Mouse (Mus musculus) hindbrain, postnatal 0 days (tissue): ENCODE data around the gene Clpx. TPM values are rescaled to one million over a fixed set of nuclear protein-coding genes. Genes with fewer than 3 reads are reported as not detected.
"Not testable (repeated sequence)": the region's sequence is repeated elsewhere in the genome, so short reads cannot be mapped to it uniquely, and the experiment has no call there.

Experiments used
- ATAC-seq: fragments of 200-750 bp; cut with Nextera tagmentation; 2 replicates; pipeline ENCODE4 v1.8.0; 2017; ENCODE audit warnings: mild to moderate bottlenecking, moderate TSS enrichment, moderate library complexity
- DNase-seq: peaks from one replicate; pipeline ENCODE4 v3.0.0-alpha.2; 2015; ENCODE audit warnings: low spot score
- H3K27ac ChIP-seq: fragments of 300-500 bp; sonication (generic); 2 replicates; pipeline ENCODE4 v1.5.1; 2014; ENCODE audit warnings: mild to moderate bottlenecking
- H3K27me3 ChIP-seq: fragments of 300-500 bp; sonication (generic); 2 replicates; pipeline ENCODE4 v1.6.1; 2014; ENCODE audit warnings: low read length, mixed read lengths; ENCODE audit not compliant: insufficient read depth
- H3K36me3 ChIP-seq: fragments of 300-500 bp; sonication (generic); 2 replicates; pipeline ENCODE4 v1.6.1; 2014; ENCODE audit warnings: low read length, mixed read lengths; ENCODE audit not compliant: insufficient read depth
- H3K4me1 ChIP-seq: fragments of 300-500 bp; sonication (generic); 2 replicates; pipeline ENCODE4 v1.6.1; 2014; ENCODE audit warnings: antibody characterized with exemption, low read length, mixed read lengths; ENCODE audit not compliant: insufficient read depth
- H3K4me2 ChIP-seq: fragments of 300-500 bp; sonication (generic); 2 replicates; pipeline ENCODE4 v1.6.1; 2014; ENCODE audit warnings: low read depth, mild to moderate bottlenecking, low read length, moderate library complexity, mixed read lengths
- H3K4me3 ChIP-seq: fragments of 300-500 bp; sonication (generic); 2 replicates; pipeline ENCODE4 v1.5.1; 2014; ENCODE audit warnings: low read length
- H3K9ac ChIP-seq: fragments of 300-500 bp; sonication (generic); replicated peaks from 2 replicates; pipeline ENCODE4 v1.6.1; 2014; ENCODE audit warnings: mild to moderate bottlenecking, low read length, moderate library complexity, mixed read lengths
- H3K9me3 ChIP-seq: fragments of 300-500 bp; sonication (generic); 2 replicates; pipeline ENCODE4 v1.6.1; 2016; ENCODE audit warnings: low read length, mixed read lengths
- CTCF ChIP-seq: IDR thresholded peaks from 2 replicates; pipeline ENCODE4 v1.5.1; 2016; ENCODE audit warnings: antibody characterized with exemption, control low read depth, low read depth
- WGBS: fragments of 180-500 bp; shearing (Covaris S2); extraction: QIAGEN DNeasy Blood & Tissue Kit; methylation state at CpG from one replicate; pipeline ENCODE4 v1.1.7; 2014; 5-methylcytosine and 5-hydroxymethylcytosine counted together
- polyA plus RNA-seq: library from polyadenylated mRNA; unstranded; fragments of >200 nt; fragmentation: Nextera tagmentation; extraction: Ambion mirVana; gene quantifications from 2 replicates; pipeline ENCODE4 v1.2.1, GENCODE M21; 2015
- total RNA-seq: library from RNA; depleted of rRNA; stranded (reverse); fragments of >200 nt; gene quantifications from 2 replicates; pipeline ENCODE4 v1.2.3, GENCODE M21; 2014

Gene Clpx
- total and polyA plus RNA-seq, 2 experiments from 2014 or later, result 22.7 to 37.1 TPM

GRCm38 (mm10) chr9:65273873-65274272 is 20.2 kb upstream of the Clpx start:
- WGBS, result 83% methylated on average over 4 of the region's 4 CpGs
- H3K4me2 ChIP-seq, result no peak overlapping the region
- DNase-seq, result no peak
- H3K4me3 ChIP-seq, result no peak overlapping the region
- no peak for TF ChIP-seq CTCF
- H3K27ac ChIP-seq, result no peak overlapping the region
- H3K4me1 ChIP-seq, result no peaks in the 10 kb centered on the region
- H3K9ac ChIP-seq, result no peak overlapping the region
- H3K36me3 ChIP-seq, result no peaks in the 10 kb centered on the region
- H3K27me3 ChIP-seq, result no peaks in the 10 kb centered on the region
- ATAC-seq, result no peak
- no peaks in the 10 kb centered on the region for H3K9me3 ChIP-seq

- not testable (repeated sequence) for H3K36me3 ChIP-seq, H3K4me3 ChIP-seq, H3K27me3 ChIP-seq, H3K27ac ChIP-seq, H3K9ac ChIP-seq, DNase-seq, H3K9me3 ChIP-seq, H3K4me2 ChIP-seq, H3K4me1 ChIP-seq, ATAC-seq
- 72% methylated on average over 3 of the region's 3 CpGs for WGBS
- TF ChIP-seq CTCF, result peak; percentile 11; the same call in 1 of the 2 replicates
Observed at GRCm38 (mm10) chr9:65274851-65275250, 19.2 kb upstream of the Clpx start.

- H3K27me3 ChIP-seq, result no peaks in the 10 kb centered on the region
- ATAC-seq, result no peak
Observed at GRCm38 (mm10) chr9:65275810-65276530, 18.1 kb upstream of the Clpx start.

GRCm38 (mm10) chr9:65281536-65282151 is 12.4 kb upstream of the Clpx start:
- DNase-seq (peak; percentile 34), ATAC-seq (0 out of 2 replicates have a peak, but pooled peaks have one; percentile 43)
- H3K4me3 ChIP-seq, result no peak overlapping the region
- H3K4me2 ChIP-seq, result no peak overlapping the region
- H3K36me3 ChIP-seq, result no peaks in the 10 kb centered on the region
- TF ChIP-seq CTCF, result peak; percentile 24; the same call in 1 of the 2 replicates
- no peaks in the 10 kb centered on the region for H3K9me3 ChIP-seq
- peak overlapping the region; percentile 58; the same call in 1 of the 2 replicates for H3K27ac ChIP-seq
- no peaks in the 10 kb centered on the region for H3K4me1 ChIP-seq
- no peaks in the 10 kb centered on the region for H3K27me3 ChIP-seq
- H3K9ac ChIP-seq, result no peak overlapping the region
- 59% methylated on average over 5 of the region's 5 CpGs for WGBS

More at GRCm38 (mm10) chr9:65275810-65276530, 18.1 kb upstream of the Clpx start:
- Histone ChIP-seq H3K9me3 (no peaks in the 10 kb centered on the region), H3K4me3 (no peak overlapping the region), H3K36me3 (no peaks in the 10 kb centered on the region), H3K4me2 (no peak overlapping the region), H3K9ac (no peak overlapping the region), H3K4me1 (no peaks in the 10 kb centered on the region), H3K27ac (no peak overlapping the region)
- TF ChIP-seq CTCF, result no peak
- DNase-seq, result no peak
- WGBS, result 81% methylated on average over 4 of the region's 4 CpGs

GRCm38 (mm10) chr9:65283301-65283700 is 10.8 kb upstream of the Clpx start:
- DNase-seq, result peak; percentile 81
- H3K4me1 ChIP-seq, result no peaks in the 10 kb centered on the region
- 2% methylated on average over 3 of the region's 3 CpGs for WGBS
- H3K4me3 ChIP-seq, result no peak overlapping the region
- no peaks in the 10 kb centered on the region for H3K27me3 ChIP-seq
- H3K36me3 ChIP-seq, result no peaks in the 10 kb centered on the region
- no peak overlapping the region for H3K4me2 ChIP-seq
- no peaks in the 10 kb centered on the region for H3K9me3 ChIP-seq
- TF ChIP-seq CTCF, result peak; percentile 78
- ATAC-seq, result peak; percentile 81
- H3K27ac ChIP-seq, result no peak overlapping the region
- no peak overlapping the region for H3K9ac ChIP-seq

- H3K27me3 ChIP-seq, H3K36me3 ChIP-seq, H3K9me3 ChIP-seq, H3K9ac ChIP-seq, ATAC-seq, DNase-seq, H3K4me1 ChIP-seq, H3K4me3 ChIP-seq, H3K4me2 ChIP-seq, H3K27ac ChIP-seq: not testable (repeated sequence)
- WGBS, result 87% methylated on average over 5 of the region's 5 CpGs
Observed at GRCm38 (mm10) chr9:65288252-65288651, 5.8 kb upstream of the Clpx start.

GRCm38 (mm10) chr9:65289988-65290387 is 4.1 kb upstream of the Clpx start:
- H3K4me2 ChIP-seq, result no peak overlapping the region
- no peak overlapping the region for H3K27ac ChIP-seq
- no peak for ATAC-seq
- H3K4me1 ChIP-seq, result peaks cover 5% of the 10 kb centered on the region; the same call in 1 of the 2 replicates
- H3K9me3 ChIP-seq, result no peaks in the 10 kb centered on the region
- H3K27me3 ChIP-seq, result no peaks in the 10 kb centered on the region
- DNase-seq, result no peak
- no peaks in the 10 kb centered on the region for H3K36me3 ChIP-seq
- no peak overlapping the region for H3K4me3 ChIP-seq
- WGBS, result 94% methylated on average over 4 of the region's 4 CpGs
- TF ChIP-seq CTCF, result no peak
- H3K9ac ChIP-seq, result no peak overlapping the region
